Mouse (Mus musculus): ENCODE results near the gene Spink4. TPM values are rescaled to one million over a fixed set of nuclear protein-coding genes. Genes with fewer than 3 reads are reported as not detected.

Gene Spink4
- total RNA-seq, 2 experiments from 2014 or later = not detected

- no peak for DNase-seq
- intact Hi-C loops (cut with DNase I) = no loop called here
- Histone ChIP-seq H3K4me3 (no peak overlapping the region), H3K27ac (peak overlapping the region; percentile 72)
- no peak for TF ChIP-seq CTCF (IDR thresholded peaks at IDR 0.05)
Observed at GRCm38 (mm10) chr4:40885883-40886282, 34.0 kb upstream of the Spink4 start.

- no peak overlapping the region for H3K4me3 ChIP-seq
- H3K27ac ChIP-seq = peak overlapping the region; percentile 65
- TF ChIP-seq CTCF (IDR thresholded peaks at IDR 0.05) = no peak
- no peak for DNase-seq
- intact Hi-C loops (cut with DNase I) = no loop called here
Observed at GRCm38 (mm10) chr4:40888839-40889238, 31.0 kb upstream of the Spink4 start.

- peak; percentile 50 for DNase-seq
- intact Hi-C loops (cut with DNase I) = no loop called here
- Histone ChIP-seq H3K27ac (peak overlapping the region; percentile 65), H3K4me3 (no peak overlapping the region)
- no peak for TF ChIP-seq CTCF (IDR thresholded peaks at IDR 0.05)
Observed at GRCm38 (mm10) chr4:40889252-40889651, 30.6 kb upstream of the Spink4 start.

GRCm38 (mm10) chr4:40889983-40890382 lies 29.9 kb upstream of the Spink4 start:
- DNase-seq = no peak
- intact Hi-C loops (cut with DNase I) = no loop called here
- H3K4me3 ChIP-seq = no peak overlapping the region
- no peak for TF ChIP-seq CTCF (IDR thresholded peaks at IDR 0.05)
- peak overlapping the region; percentile 8; the same call in 1 of the 2 replicates for H3K27ac ChIP-seq

GRCm38 (mm10) chr4:40891206-40891605 lies 28.6 kb upstream of the Spink4 start:
- intact Hi-C loops (cut with DNase I) = no loop called here
- DNase-seq = no peak
- Histone ChIP-seq H3K27ac (no peak overlapping the region), H3K4me3 (no peak overlapping the region)
- no peak for TF ChIP-seq CTCF (IDR thresholded peaks at IDR 0.05)

GRCm38 (mm10) chr4:40895118-40895517 lies 24.7 kb upstream of the Spink4 start:
- no peak for TF ChIP-seq CTCF (IDR thresholded peaks at IDR 0.05)
- intact Hi-C loops (cut with DNase I) = no loop called here
- DNase-seq = no peak
- Histone ChIP-seq H3K27ac (no peak overlapping the region), H3K4me3 (no peak overlapping the region)

- TF ChIP-seq CTCF (IDR thresholded peaks at IDR 0.05) = no peak
- intact Hi-C loops (cut with DNase I) = no loop called here
- no peak for DNase-seq
- Histone ChIP-seq H3K27ac (no peak overlapping the region), H3K4me3 (no peak overlapping the region)
Observed at GRCm38 (mm10) chr4:40895646-40896045, 24.2 kb upstream of the Spink4 start.

GRCm38 (mm10) chr4:40898476-40899044 lies 21.3 kb upstream of the Spink4 start:
- no peak for DNase-seq
- intact Hi-C loops (cut with DNase I) = no loop called here
- no peak for TF ChIP-seq CTCF (IDR thresholded peaks at IDR 0.05)
- no peak overlapping the region for H3K4me3 ChIP-seq
- no peak overlapping the region for H3K27ac ChIP-seq

GRCm38 (mm10) chr4:40899264-40899663 lies 20.6 kb upstream of the Spink4 start:
- intact Hi-C loops (cut with DNase I) = no loop called here
- no peak for TF ChIP-seq CTCF (IDR thresholded peaks at IDR 0.05)
- Histone ChIP-seq H3K4me3 (no peak overlapping the region), H3K27ac (peak overlapping the region; percentile 40; the same call in 1 of the 2 replicates)
- peak; percentile 58 for DNase-seq

GRCm38 (mm10) chr4:40900071-40900470 lies 19.8 kb upstream of the Spink4 start:
- intact Hi-C loops (cut with DNase I) = no loop called here
- TF ChIP-seq CTCF (IDR thresholded peaks at IDR 0.05) = no peak
- Histone ChIP-seq H3K27ac (0 out of 2 replicates have a peak overlapping the region, but pooled peaks have one; percentile 40), H3K4me3 (no peak overlapping the region)
- DNase-seq = no peak

- no peak for DNase-seq
- Histone ChIP-seq H3K4me3 (no peak overlapping the region), H3K27ac (no peak overlapping the region)
- intact Hi-C loops (cut with DNase I) = no loop called here
- TF ChIP-seq CTCF (IDR thresholded peaks at IDR 0.05) = no peak
Observed at GRCm38 (mm10) chr4:40900612-40901011, 19.2 kb upstream of the Spink4 start.

- TF ChIP-seq CTCF (IDR thresholded peaks at IDR 0.05) = peak; percentile 89
- Histone ChIP-seq H3K27ac (no peak overlapping the region), H3K4me3 (no peak overlapping the region)
- DNase-seq = no peak
- intact Hi-C loops (cut with DNase I) = loop anchor here (1.0 kb wide), 2 partner anchors 52 to 133 kb away; partner anchors contain the start of gene B4galt1
Observed at GRCm38 (mm10) chr4:40906298-40906697, 13.6 kb upstream of the Spink4 start.

- TF ChIP-seq CTCF (IDR thresholded peaks at IDR 0.05) = no peak
- H3K4me3 ChIP-seq = peak overlapping the region; percentile 43
- intact Hi-C loops (cut with DNase I) = no loop called here
- H3K27ac ChIP-seq = no peak overlapping the region
- peak; percentile 51 for DNase-seq
Observed at GRCm38 (mm10) chr4:40908261-40908969, 11.4 kb upstream of the Spink4 start.

Measured in gastrocnemius, adult 2 months (tissue).